Mouse (Mus musculus): ENCODE results near the gene Col26a1. TPM values are rescaled to one million over a fixed set of nuclear protein-coding genes. Genes with fewer than 3 reads are reported as not detected.
A peak's percentile ranks its signal among the peaks of the same experiment; 100 is the strongest.
"Not testable (repeated sequence)": the region's sequence is repeated elsewhere in the genome, so short reads cannot be mapped to it uniquely, and the experiment has no call there.

Col26a1 gene
- total RNA-seq, 2 experiments from 2014 or later = 2.7 to 3.3 TPM

DNA sequence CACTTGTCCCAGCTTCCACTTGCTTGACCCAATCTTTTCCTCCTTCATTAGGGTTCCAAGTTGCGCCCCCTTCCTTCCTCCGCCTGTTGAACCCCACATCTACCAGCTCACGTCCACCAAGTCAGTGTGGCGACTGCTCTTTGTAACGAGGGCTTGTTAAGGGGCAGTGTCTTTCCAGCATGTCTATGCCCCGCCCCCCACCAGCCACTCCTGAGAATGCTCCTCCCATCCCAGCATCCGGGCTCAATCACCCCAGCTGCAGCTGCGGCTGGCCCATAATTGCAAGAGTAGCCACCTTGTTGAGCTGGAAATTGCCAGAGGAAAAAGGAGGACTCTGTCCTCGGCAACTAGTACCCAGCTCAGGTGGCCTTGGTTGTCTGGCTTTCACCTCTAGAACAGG is 136.4 kb downstream of the Col26a1 start:
- TF ChIP-seq CTCF (conservative IDR thresholded peaks at IDR 0.05) = no peak

DNA sequence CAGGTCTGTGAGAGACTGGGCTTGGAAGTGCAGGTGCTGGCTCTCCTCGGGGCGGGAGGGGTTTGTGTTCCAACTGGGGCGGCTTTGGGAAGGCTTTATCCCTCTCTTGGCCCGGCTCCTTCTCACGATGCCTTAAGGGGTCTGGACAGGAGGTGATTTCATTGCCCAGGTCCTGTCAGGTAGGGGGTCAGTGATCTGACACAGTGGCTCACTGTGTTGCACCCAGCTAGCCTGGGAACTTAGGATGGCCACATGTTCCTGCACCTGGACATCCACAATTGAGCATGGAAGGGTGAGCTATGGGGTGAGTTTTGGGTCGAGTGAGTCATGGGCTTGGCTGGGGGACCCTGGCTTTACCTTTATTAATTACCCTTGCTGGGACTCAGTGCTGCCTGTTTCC is 144.1 kb downstream of the Col26a1 start:
- no peak for TF ChIP-seq CTCF (conservative IDR thresholded peaks at IDR 0.05)
- no peak for DNase-seq (ENCODE audit: low spot score in 2 of 2)
- Histone ChIP-seq H3K4me3 (no peak overlapping the region), H3K27ac (no peak overlapping the region)

More for the DNA sequence above, 136.4 kb downstream of the Col26a1 start:
- no peak for DNase-seq (ENCODE audit: low spot score in 2 of 2)
- Histone ChIP-seq H3K4me3 (no peak overlapping the region), H3K27ac (no peak overlapping the region)

DNA sequence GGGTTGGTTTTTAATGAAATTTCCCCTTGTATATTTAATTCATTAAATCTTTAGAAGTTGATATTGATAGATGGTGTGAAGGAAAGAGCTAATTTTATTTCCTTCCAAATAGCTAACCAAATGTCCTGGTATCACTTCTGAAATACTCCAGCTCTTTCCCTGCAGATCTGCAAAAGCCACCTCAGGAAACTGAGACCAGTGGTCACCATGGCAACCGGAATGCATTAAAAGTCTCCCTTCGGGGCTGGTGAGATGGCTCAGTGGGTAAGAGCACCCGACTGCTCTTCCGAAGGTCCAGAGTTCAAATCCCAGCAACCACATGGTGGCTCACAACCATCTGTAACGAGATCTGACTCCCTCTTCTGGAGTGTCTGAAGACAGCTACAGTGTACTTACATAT is 156.7 kb downstream of the Col26a1 start:
- not testable (repeated sequence) for DNase-seq (ENCODE audit: low spot score in 2 of 2); H3K4me3 ChIP-seq; H3K27ac ChIP-seq

GRCm38 (mm10) chr5:136721596-136721995 is 161.4 kb downstream of the Col26a1 start:
- peak in 1 of 2 experiments; percentile 31 for DNase-seq (ENCODE audit: low spot score in 2 of 2)
- TF ChIP-seq CTCF (conservative IDR thresholded peaks at IDR 0.05) = peak; percentile 56
- H3K4me3 ChIP-seq = no peak overlapping the region
- 0 out of 2 replicates have a peak overlapping the region, but pooled peaks have one; percentile 23 for H3K27ac ChIP-seq

- Histone ChIP-seq H3K4me3 (no peak overlapping the region), H3K27ac (no peak overlapping the region)
- TF ChIP-seq CTCF (conservative IDR thresholded peaks at IDR 0.05) = no peak
- DNase-seq (ENCODE audit: low spot score in 2 of 2) = no peak
These were observed 164.4 kb downstream of the Col26a1 start for GRCm38 (mm10) chr5:136718656-136719055.

- no peak for DNase-seq (ENCODE audit: low spot score in 2 of 2)
- TF ChIP-seq CTCF (conservative IDR thresholded peaks at IDR 0.05) = no peak
- Histone ChIP-seq H3K27ac (no peak overlapping the region), H3K4me3 (no peak overlapping the region)
These were observed 165.5 kb downstream of the Col26a1 start for GRCm38 (mm10) chr5:136717573-136717854.

GRCm38 (mm10) chr5:136716696-136717572 is 166.1 kb downstream of the Col26a1 start:
- no peak overlapping the region for H3K4me3 ChIP-seq
- no peak for DNase-seq (ENCODE audit: low spot score in 2 of 2)
- no peak overlapping the region for H3K27ac ChIP-seq
- no peak for TF ChIP-seq CTCF (conservative IDR thresholded peaks at IDR 0.05)

DNA sequence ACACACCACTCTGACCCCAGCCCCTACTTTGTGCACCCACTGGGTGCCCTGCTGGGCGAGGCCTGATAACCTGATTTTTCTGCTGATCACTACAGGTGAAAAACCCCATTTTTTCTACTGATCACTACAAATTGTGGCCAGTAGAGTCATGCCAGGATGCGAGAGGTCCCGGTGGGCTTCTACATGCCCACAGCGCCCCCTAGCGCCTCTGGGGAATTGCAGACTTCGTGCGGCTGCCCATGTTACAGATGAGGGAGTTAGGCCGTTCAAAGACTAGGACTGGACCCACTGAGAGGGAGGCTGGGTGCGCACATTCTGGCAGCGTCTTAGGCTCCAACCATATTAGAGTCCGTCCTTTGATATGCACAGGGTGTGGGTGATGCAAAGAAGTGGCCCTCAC is 168.1 kb downstream of the Col26a1 start:
- H3K4me3 ChIP-seq = peak overlapping the region; percentile 17; the same call in 1 of the 2 replicates
- DNase-seq (ENCODE audit: low spot score in 2 of 2) = peak in 1 of 2 experiments; percentile 49
- TF ChIP-seq CTCF (conservative IDR thresholded peaks at IDR 0.05) = peak; percentile 79

GRCm38 (mm10) chr5:136714232-136714875 is 168.7 kb downstream of the Col26a1 start:
- no peak for DNase-seq (ENCODE audit: low spot score in 2 of 2)
- H3K4me3 ChIP-seq = peak overlapping the region; percentile 17
- TF ChIP-seq CTCF (conservative IDR thresholded peaks at IDR 0.05) = no peak
- no peak overlapping the region for H3K27ac ChIP-seq

More for the DNA sequence above, 168.1 kb downstream of the Col26a1 start:
- no peak overlapping the region for H3K27ac ChIP-seq

GRCm38 (mm10) chr5:136710742-136711141 is 172.3 kb downstream of the Col26a1 start:
- H3K4me3 ChIP-seq = no peak overlapping the region
- no peak for DNase-seq (ENCODE audit: low spot score in 2 of 2)
- no peak overlapping the region for H3K27ac ChIP-seq
- TF ChIP-seq CTCF (conservative IDR thresholded peaks at IDR 0.05) = no peak

GRCm38 (mm10) chr5:136708116-136708515 is 174.9 kb downstream of the Col26a1 start:
- DNase-seq (ENCODE audit: low spot score in 2 of 2) = no peak

DNA sequence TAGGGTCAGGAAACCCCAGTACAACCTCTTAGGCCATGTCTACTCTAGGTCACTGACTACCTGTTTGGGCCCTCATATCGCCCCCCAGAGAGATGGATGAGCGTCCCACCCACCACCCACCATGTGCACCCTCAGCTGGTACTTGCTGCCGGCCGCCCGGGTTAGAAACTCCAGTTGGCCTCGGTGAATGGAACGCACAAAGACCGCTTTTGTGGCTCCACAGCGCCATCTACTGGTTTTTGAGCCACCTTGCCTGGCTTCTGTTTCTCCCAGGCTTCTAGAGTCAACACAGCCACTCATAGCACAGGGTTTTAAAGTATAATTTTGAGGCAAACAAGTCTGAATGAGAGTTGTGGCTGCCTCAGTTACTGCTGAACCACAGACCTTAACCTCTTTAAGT is 176.2 kb downstream of the Col26a1 start:
- DNase-seq (ENCODE audit: low spot score in 2 of 2) = peak; percentile 34 to 81
- H3K27ac ChIP-seq = no peak overlapping the region
- peak; percentile 89 for TF ChIP-seq CTCF (conservative IDR thresholded peaks at IDR 0.05)
- H3K4me3 ChIP-seq = no peak overlapping the region

More at GRCm38 (mm10) chr5:136708116-136708515, 174.9 kb downstream of the Col26a1 start:
- Histone ChIP-seq H3K27ac (no peak overlapping the region), H3K4me3 (no peak overlapping the region)
- no peak for TF ChIP-seq CTCF (conservative IDR thresholded peaks at IDR 0.05)

- Histone ChIP-seq H3K27ac (no peak overlapping the region), H3K4me3 (no peak overlapping the region)
- no peak for DNase-seq (ENCODE audit: low spot score in 2 of 2)
- TF ChIP-seq CTCF (conservative IDR thresholded peaks at IDR 0.05) = peak; percentile 70
These were observed 177.5 kb downstream of the Col26a1 start for GRCm38 (mm10) chr5:136705532-136705931.
